Mouse (Mus musculus) megakaryocyte-erythroid progenitor cell, adult 5-6 weeks (primary cell): ENCODE measurements around the gene Zfp523. TPM values are rescaled to one million over a fixed set of nuclear protein-coding genes. Genes with fewer than 3 reads are reported as not detected.
"Not testable (repeated sequence)": the region's sequence is repeated elsewhere in the genome, so short reads cannot be mapped to it uniquely, and the experiment has no call there.

Experiments
- ATAC-seq: replicated peaks from 2 replicates; pipeline ENCODE4 v1.8.0; 2016; ENCODE audit warnings: mild to moderate bottlenecking, inconsistent platforms; ENCODE audit not compliant: severe bottlenecking, poor library complexity, low FRiP score, low TSS enrichment
- total RNA-seq, 2 experiments: library from RNA; stranded (forward) in 1 of 2; stranded (reverse) in 1 of 2; fragments of 200-1000, 215-1000 nt in 1 of 2; fragments of >200 nt in 1 of 2; fragmentation: Nextera tagmentation in 1 of 2; gene quantifications; 2 replicates each; pipeline ENCODE4 v1.2.3; 2014 to 2017

Zfp523 gene
- total RNA-seq, 2 experiments from 2014 or later, result 8.7 to 27.0 TPM

DNA sequence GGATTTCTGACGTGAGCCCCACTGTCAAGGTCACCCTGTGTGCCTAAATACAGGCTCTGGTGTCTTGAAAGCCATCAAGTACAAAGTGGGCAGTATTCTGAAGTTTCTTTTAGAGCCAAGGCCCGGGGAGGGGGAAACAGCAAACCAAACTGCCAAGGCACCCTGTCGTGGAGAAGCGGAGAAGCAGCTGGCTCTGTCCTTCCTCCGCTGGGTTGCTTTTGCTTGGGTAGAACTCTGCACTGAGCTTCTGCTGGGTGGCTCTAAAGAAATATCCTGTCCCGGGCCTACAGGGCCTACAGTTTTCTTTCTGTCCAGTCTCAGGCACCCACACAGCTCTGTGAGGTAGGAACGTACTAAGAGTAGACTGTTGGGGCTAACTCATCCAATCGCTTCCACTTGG, 30.2 kb downstream of the Zfp523 start:
- ATAC-seq, result no peak

DNA sequence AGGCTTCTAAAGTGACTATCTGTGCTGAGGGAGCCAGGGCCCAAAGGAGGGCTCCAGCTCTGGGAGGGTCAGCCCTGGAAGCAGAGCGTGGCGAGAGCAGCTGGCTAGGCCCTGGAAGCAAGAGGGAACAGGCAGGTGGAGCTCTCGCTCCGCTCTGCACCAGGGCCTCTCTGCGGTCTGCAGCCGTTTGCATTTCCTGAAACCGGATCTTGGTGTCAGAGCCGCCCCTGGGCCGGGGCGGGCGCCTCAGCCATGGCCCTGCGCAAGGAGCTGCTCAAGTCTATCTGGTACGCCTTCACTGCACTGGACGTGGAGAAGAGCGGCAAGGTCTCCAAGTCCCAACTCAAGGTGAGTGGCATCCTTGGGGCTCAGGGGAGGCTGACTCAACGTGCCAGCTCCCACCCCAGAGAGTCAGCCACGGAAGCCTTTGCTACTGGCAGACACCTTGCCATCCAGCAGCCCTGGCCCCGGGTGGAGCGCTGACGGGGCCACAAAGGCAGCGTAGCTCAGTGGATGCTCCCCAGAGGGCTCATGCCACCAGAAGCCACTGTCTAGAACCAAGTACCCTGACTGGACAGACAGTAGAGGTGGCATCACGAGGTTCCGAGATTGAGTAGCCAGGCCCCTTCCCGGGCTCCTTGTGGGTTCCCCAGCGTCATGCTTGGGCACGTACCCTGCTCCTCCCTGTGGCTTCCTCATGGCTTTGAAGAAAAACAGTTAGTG, 30.8 kb downstream of the Zfp523 start, which contains the start of gene Def6:
TSS of gene Def6 (plus strand) at position 188 of the 723 bp plus-strand sequence.
- ATAC-seq, result peak; percentile 66

DNA sequence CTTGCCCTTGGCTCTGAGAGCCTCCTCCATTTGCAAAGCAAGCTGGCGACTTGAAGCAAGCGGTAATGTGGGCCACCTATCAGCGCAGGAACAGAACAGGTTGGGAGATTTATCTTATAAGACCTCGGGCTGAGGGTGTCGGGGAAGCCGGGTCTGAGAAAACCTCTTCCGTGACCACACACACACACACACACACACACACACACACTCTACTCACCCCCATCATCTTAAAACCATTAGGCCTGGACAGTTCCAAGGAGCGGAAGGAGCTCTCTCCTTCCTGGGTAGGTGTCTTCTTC, 31.3 kb downstream of the Zfp523 start:
- peak; percentile 20; the same call in 1 of the 2 replicates for ATAC-seq

DNA sequence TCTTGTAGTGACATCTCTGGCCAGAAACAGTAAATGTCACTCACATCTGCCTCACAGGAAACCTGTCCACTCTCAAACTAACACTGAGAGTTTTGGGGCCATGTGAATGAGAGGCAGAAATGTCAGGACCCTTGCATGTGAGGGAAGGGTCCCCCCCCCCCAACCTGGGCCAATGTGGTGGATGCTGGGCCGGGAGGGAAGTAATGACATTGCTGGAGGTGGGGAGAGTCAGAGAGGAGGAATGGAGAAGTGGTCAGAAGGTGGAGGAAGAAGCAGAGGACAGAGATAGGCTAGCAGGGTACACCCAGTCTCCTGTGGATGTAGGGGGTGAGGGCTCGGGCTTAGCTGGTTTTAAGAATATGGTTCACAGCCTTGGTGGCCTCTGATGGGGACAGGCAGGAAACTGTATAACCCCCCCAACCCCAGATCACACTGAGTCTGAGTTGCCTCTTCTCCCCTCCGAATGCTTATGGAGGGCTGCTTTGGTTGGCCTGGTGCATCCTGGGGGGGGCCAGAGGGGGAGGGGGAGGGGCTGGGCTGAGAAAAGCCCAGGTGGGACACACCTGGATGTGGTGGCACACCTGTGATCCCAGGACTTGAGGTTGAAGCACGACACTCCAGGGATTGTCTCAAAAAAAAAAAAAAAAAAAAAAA, 32.7 kb downstream of the Zfp523 start:
- no peak for ATAC-seq

DNA sequence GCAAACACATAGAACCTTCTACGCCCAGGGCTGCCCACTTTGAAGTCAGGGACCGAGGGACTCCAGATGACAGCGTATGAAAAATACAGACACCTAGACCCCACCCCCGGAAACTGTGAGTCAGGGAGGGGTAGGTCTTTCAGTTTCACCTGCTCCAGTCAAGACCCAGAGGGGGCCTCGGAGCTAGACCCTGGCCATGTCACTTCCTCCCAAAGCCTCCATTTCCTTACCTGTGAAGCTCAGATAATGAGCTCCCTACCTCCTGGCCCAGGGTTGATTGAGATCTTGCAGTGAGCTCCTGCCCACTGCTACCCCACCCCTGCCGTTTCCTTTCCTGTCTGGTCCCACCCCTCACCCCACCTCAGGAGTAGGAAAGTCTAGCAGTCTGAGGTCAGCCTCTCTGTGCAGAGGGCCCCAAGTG, 35.0 kb downstream of the Zfp523 start:
- ATAC-seq, result 0 out of 2 replicates have a peak, but pooled peaks have one; percentile 17

DNA sequence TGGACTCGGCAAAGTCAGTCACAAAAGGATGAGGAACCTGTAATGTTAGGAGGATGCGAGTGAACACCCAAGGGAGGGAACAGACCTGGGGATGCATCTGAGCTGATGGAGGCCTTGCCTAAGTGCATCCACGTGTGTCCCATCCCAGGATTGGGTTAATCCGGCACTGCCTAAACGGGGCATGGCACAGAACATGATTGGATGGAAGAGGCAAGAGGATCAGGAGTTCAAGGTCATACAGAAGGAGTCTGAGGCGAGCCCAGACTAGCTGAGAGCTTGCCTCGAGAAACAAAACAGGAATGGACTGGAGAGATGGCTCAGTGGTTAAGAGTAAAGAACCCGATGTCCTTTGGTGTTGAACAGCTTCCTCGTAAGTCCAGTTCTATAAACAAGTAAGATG, 35.5 kb downstream of the Zfp523 start:
- ATAC-seq, result no peak

DNA sequence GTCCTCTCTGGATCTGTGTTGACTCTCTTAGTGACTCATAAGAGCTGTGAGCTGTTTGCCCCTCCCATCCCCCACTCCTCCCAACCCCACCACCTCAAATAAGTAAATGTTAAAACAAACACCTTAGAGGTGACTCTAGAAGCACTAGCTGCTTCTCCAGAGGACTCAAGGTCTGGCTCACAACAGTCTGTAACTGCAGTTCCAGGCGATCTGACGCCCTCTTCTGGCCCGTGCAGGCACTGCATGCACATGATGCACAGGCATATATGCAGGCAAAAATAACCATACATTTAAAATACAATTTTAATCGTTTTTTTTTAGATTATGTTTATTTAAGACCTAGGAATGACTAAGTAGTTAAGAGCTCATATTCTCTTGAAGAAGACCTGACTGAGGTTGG, 36.3 kb downstream of the Zfp523 start:
- no peak for ATAC-seq

DNA sequence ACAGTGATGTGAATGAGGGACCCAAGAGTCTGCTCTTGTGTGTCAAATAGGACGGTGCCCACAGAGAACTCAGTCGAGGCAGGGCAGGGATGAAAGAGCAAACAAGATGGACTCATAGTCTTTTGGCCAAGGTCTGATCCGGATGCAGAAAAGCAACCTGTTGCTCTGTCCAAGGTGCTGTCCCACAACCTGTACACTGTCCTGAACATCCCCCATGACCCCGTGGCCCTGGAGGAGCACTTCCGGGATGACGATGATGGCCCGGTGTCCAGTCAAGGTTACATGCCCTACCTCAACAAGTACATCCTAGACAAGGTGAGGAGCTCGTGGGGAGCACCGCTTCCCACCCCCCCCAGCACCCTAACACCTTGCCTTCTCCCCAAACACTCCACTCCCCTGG, 39.9 kb downstream of the Zfp523 start:
- no peak for ATAC-seq

DNA sequence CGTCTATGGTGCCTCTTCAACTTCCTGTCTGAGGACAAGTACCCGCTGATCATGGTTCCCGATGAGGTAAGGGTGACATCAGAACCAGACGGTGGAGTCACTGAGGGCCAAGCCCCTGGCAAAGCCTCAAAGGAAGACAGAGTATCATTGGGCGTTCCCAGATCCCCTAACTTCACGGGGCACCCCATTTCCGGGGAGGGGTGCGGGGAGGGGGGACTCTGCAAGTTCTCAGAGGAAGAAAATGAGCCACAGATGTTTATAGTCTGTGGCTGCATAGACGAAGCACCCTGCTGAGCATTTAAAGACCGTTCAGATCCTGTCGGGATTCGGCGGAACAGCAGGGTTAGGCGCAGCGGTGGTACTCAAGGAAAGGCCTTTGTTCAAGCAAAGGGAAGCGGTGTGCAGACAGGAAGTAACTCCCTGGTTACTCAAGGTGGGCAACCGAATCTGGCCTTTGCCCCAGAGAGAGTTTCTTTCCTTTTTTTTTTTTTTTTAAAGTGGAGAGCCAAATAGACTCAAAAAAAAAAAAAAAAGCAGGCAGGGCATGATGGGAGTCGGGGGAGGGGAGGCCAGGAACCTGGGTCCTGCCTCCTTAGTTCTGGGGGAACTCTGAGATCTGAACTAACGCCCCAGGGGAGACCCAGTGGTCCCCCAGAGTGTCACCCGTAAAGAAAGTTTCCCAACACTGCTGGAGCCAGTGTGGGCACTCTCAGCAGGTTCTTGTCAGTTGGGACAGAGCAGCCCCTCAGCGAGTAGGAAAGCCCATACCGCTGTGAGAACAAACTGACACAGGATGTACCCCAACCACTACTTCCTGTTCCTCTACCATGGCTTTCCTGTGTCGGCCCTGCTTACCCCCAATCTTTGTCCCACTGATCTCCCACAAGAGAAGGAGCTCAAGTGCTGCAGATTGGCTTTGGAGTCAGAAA, 41.1 kb downstream of the Zfp523 start:
- peak; percentile 58 for ATAC-seq

DNA sequence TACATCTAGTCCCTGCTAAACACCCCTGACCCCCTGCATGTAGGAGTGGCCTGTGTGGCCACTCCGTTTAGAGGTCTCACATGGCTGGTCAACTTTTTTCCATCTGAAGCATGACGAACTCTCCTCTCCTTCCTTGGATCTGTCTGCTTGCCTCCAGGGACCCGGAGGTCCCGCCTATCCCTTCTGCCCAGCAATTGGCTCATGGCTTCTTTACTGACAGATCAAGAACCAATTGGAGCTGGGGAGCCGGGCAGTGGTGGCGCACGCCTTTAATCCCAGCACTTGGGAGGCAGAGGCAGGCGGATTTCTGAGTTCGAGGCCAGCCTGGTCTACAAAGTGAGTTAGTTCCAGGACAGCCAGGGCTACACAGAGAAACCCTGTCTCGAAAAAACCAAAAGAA, 45.5 kb downstream of the Zfp523 start:
- not testable (repeated sequence) for ATAC-seq

DNA sequence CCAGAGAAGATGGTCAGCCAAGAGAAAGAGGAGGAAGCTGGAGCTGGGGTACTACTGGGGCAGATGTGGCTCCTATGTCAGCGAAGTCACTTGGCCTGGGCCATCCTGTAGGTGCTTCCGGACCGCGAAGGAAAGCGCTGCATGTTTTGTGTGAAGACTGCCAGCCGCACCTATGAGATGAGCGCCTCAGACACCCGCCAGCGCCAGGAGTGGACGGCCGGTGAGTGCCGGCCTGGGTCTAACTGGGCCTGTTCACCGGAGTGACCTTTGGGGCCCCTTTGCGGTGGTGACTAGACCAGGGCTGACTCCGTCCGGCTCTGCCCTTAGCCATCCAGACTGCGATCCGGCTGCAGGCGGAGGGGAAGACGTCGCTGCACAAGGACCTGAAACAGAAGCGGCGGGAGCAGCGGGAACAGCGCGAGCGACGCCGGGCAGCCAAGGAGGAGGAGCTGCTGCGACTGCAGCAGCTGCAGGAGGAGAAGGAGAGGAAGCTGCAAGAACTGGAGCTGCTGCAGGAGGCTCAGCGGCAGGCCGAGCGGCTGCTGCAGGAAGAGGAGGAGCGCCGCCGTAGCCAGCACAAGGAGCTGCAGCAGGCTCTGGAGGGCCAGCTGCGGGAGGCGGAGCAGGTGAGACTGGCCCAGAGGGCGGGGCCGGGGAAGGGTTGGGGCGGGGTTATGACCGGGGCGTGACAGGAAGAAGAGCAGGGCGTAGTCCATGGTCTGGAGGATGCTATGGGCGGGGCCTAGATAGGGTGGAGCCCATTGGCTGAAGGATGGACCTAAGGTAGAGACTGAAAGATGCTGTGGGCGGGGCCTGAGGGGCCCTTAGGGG, 46.8 kb downstream of the Zfp523 start:
- peak; percentile 86 for ATAC-seq

DNA sequence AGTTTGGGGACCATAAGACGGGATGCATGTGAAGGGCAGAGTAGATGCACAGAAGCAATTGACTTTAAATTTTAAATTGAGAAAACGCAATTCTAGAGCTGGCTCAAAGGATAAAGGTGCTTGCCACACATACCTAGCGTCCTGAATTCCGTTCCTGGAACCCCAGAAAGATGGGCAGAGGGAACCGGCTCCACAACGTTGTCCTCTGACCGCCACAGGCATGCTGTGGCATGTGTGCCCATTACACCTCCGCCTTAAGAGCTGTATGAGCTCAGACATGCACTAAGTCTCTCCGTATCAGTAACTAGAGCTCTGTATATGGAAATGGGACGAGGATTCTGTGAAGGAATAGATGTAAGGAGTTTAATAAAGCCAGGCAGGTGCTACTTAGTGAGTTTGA, 47.7 kb downstream of the Zfp523 start:
- no peak for ATAC-seq

DNA sequence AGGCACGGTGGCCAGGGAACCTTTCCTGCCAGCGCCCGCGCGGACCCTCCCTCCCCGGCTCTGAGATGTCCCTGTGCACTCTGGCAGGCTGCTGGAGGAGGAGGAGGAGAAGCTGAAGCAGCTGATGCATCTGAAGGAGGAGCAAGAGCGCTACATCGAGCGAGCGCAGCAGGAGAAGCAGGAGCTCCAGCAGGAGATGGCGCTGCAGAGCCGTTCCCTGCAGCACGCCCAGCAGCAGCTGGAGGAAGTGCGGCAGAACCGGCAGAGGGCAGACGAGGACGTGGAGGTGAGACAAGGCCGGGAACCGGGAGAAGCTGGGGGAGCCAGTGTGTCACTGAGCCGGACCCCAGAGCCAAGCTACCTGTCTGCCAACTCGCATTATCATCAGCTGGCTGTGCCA, 49.1 kb downstream of the Zfp523 start:
- peak; percentile 84 for ATAC-seq

DNA sequence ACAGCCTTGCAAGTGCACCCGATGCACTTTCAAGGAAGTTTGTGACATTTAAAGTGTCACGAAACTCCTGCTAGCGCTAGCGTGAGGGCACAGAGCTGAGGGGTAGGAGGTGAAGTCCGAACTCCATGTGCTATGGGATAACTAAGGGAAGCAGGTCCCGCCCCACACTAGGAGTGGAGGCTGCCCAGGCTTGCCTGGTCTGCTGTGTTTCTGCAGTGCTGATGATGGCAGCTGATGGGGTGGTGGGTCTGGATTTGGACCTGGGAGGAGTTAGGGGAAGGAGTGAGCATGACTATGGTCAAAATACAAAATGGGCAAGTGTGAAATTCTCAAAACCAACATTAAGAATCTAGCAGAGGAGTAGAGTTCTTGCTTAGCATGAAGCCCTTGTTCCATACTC, 53.6 kb downstream of the Zfp523 start:
- no peak for ATAC-seq

DNA sequence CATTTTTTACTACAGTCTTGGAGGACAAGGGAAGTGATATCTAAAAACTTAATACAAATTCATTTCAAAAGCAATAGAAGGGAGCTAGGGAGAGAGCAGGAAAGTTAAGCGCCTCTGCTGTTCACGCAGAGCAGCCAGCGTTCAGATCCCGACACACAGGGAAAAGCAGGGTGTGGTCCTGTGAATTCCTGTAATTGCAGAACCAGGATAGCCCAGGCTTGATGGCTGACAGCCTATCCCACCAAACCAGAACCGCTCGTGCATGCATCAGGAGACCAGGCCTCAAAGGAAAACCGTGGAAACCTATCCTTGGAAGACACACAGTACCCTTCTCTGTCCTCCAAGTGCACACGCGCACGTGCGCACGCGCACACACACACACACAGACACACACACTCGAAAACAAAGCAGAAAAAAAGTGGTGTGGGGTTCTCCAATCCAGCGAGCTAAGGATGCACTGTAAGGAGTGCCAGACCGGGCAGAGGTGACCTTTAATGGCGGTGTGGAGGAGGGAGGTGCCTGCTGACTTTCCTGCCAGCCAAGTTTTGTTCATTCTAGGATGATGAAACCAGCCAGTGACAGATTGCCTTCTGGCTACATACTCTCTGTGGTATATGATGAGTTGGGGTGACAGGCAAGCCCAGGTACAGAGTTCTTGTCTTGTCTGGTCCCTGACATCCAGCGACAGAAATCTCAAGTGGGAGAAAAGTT, 54.3 kb downstream of the Zfp523 start:
- ATAC-seq, result no peak

DNA sequence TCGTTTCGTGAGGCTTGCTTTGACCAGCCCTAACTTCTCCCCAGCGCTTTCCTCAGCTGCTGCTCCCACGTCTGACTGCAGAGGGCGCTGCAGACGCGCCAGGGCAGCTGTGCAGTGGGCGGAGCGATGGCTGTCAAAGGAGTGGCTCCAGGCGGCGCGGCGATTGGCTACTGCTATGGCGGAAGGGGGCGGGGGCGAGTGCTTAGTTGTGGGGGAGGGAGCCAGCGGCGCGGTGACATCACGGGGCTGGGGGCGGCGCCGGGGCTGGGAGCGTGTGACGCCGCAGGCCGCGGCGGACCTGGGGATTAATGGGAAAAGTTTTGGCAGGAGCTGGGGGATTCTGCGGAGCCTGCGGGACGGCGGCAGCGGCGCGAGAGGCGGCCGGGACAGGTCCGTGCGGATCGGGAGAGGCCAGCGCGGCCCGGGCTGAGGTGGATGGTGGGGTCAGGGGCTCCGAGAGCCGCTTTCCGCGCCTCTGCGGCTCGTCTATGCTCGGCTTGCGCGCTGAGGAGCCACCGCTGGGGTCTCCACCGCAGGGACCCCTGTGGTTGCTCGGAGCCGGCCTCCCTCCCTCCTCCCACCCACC, 55.6 kb downstream of the Zfp523 start, which contains the start of gene Ppard:
TSS of gene Ppard (plus strand) at position 226 of the 586 bp plus-strand sequence.
- ATAC-seq, result peak; percentile 97

DNA sequence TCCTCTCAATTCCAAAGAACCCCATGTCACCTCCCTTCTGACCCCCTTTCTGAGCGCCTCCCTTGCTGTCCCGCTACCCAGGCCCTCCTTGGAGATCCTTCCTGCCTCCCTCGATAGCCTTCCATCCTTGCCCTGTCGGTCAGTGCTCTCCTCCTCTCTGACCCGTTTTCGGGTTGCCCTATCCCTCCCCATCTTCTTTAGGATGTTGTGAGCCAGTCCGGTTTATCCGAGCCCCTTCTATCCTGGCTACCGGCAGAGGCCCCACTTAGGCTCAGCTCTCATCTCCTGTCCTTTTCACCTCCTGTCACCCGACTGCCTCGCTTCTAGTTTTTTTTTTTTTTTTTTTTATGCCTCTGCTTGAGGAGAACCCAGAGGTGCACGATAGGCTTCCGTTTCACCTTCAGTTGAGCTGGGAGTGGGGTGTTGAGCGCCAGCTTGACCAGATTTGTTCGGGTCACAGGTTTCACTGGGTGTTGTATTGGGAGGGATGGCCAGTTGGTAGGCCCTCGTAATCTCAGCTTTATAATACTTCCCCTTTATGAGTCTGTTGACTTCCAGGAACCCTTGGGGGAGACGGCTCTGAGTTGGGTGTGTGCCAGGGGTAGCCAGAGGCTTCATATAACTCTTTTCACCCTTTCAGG, 56.3 kb downstream of the Zfp523 start:
- ATAC-seq, result no peak

DNA sequence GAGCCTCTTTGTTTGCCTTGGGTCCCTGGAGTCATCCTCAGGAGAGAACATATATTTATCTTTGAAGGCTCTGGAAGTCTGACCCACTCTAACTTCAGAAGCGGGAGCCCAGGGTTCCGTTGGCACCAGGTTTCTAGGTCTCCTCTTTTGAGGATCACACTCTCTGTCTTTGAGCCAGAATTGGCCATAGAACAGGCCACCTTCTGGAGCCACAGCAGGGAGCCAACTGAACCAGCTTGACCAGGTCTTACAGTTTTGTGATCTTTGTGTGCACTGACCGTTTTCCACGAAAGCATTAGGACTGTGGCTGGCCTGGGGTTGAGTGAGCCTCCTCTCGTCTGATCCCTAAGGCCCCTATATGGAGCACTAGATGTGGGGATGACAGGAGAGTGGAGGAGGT, 57.7 kb downstream of the Zfp523 start:
- ATAC-seq, result no peak
